Mouse (Mus musculus): Measurements from ENCODE around the gene Dmac2. TPM values are rescaled to one million over a fixed set of nuclear protein-coding genes. Genes with fewer than 3 reads are reported as not detected.
A peak's percentile ranks its signal among the peaks of the same experiment; 100 is the strongest.
"Not testable (repeated sequence)": the region's sequence is repeated elsewhere in the genome, so short reads cannot be mapped to it uniquely, and the experiment has no call there.

Gene Dmac2
- 22.2 and 23.4 TPM in 2 replicates for polyA plus RNA-seq (2014; fragmentation: Nextera tagmentation; extraction: Ambion mirVana)

DNA sequence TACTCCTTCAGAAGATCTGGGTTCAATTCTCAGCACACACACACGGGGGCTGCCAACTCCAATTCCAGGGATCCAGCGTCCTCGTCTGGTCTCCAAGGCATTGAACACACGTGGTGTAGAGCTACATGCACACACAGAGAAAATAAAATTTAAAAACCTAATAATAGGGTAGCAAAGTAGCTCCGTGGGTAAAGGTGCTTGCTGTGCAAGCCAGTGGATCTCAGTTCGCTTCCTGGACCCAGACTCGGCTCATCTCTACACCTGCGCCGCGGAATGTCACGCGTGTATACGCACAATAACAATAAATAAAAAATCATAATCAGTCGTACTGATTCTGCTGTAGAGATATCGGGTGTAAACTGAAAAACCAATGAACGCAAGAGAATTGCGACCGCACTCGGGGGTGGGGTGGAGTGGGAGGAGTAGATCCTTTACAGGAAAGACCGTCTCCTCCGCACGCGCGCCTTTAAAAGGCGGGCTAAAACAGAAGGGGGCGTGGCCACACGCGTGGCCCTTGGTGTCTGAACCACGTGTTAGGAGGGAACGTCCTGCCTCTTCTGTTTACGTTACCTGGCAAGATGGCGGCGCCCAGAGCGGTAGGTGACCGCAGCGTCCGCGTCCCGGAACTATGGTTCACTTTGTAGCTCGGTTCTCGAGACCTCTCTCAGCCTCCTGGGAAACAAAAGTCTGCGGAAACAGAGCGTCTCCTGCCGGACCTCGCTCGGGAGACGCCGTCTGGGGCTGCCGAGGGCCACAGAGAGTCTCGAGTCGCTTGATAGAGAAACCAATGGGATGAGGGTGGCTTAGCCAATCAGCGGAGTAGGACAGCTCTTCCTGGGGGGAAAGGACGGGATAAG is at the start of gene Dmac2:
TSS of gene Dmac2 (plus strand) at position 550 of the 857 bp plus-strand sequence.
- 1% methylated on average over 53 of the region's 53 CpGs for WGBS
- peak; percentile 94 for ATAC-seq (replicated peaks; ENCODE audit: low FRiP score)
- no peaks in the 10 kb centered on the region for H3K27me3 ChIP-seq (ENCODE audit: control insufficient read depth, insufficient read depth, low read length)
- peak within 1 kb of the TSS; percentile 60 for H3K4me3 ChIP-seq (ENCODE audit: low read depth, low read length)
- no peaks in the 10 kb centered on the region for H3K9me3 ChIP-seq (ENCODE audit: control insufficient read depth, low read length)
- no peaks in the 10 kb centered on the region for H3K36me3 ChIP-seq (ENCODE audit: control insufficient read depth, insufficient read depth, low read length)
- peak; percentile 93 for DNase-seq (ENCODE audit: low spot score)
- no peak within 1 kb of the TSS for H3K27ac ChIP-seq (ENCODE audit: low read depth, low read length)
- H3K9ac ChIP-seq (ENCODE audit: low read length), result peak within 1 kb of the TSS; percentile 59
- H3K4me2 ChIP-seq (ENCODE audit: low read depth, low read length, severe bottlenecking), result peak within 1 kb of the TSS; percentile 52
- H3K4me1 ChIP-seq (replicated peaks; ENCODE audit: control insufficient read depth, insufficient read depth, low read length), result no peaks in the 10 kb centered on the region

DNA sequence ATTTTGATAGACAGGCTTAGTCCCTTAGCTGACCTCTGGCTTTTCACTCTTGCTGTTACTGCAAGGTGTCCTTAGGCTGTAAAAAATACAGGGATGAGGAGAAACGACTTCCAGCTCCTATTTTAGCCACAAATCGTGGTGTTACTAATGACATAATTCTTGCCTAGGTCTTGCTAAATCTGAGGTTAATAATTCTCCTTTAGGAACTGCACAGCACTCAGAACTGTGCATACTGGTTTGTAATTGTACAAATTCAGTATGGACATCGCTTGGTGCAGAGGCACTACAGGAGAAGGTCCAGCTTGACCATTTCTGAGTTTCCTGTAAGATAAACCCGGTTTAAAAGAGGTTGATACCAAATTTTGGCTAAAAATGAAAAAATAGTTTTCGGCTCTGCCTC is 45.4 kb upstream of the Dmac2 start:
- not testable (repeated sequence) for H3K27ac ChIP-seq (ENCODE audit: low read depth, low read length); H3K36me3 ChIP-seq (ENCODE audit: control insufficient read depth, insufficient read depth, low read length); H3K4me3 ChIP-seq (ENCODE audit: low read depth, low read length); H3K4me1 ChIP-seq (replicated peaks; ENCODE audit: control insufficient read depth, insufficient read depth, low read length); H3K9ac ChIP-seq (ENCODE audit: low read length); H3K27me3 ChIP-seq (ENCODE audit: control insufficient read depth, insufficient read depth, low read length); DNase-seq (ENCODE audit: low spot score); H3K4me2 ChIP-seq (ENCODE audit: low read depth, low read length, severe bottlenecking); H3K9me3 ChIP-seq (ENCODE audit: control insufficient read depth, low read length); ATAC-seq (replicated peaks; ENCODE audit: low FRiP score)
- 77% methylated on average over 5 of the region's 5 CpGs for WGBS

DNA sequence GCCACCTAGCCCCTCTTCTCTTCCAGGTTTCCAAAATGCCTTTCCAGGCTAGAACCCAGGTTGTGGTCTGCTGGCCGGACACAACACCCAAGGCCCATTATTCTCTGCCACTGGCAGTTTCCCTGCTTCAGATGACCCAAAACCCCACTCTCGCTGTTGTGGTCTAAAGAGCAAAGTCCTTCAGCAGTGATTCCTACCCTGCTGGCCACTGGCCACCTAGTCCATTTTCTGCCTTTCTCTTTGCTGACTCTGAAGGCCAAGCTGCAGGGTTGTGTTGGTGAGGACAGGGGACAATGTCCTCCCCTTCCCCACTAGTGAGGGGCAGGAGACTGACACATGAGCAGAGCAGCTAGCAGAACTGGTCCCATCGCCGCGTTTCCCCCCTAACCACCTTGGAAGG is 44.1 kb upstream of the Dmac2 start:
- no peak for DNase-seq (ENCODE audit: low spot score)
- no peaks in the 10 kb centered on the region for H3K9me3 ChIP-seq (ENCODE audit: control insufficient read depth, low read length)
- H3K4me3 ChIP-seq (ENCODE audit: low read depth, low read length), result no peak overlapping the region
- H3K27me3 ChIP-seq (ENCODE audit: control insufficient read depth, insufficient read depth, low read length), result no peaks in the 10 kb centered on the region
- no peaks in the 10 kb centered on the region for H3K36me3 ChIP-seq (ENCODE audit: control insufficient read depth, insufficient read depth, low read length)
- 86% methylated on average over 5 of the region's 5 CpGs for WGBS
- no peak overlapping the region for H3K4me2 ChIP-seq (ENCODE audit: low read depth, low read length, severe bottlenecking)
- H3K9ac ChIP-seq (ENCODE audit: low read length), result no peak overlapping the region
- no peaks in the 10 kb centered on the region for H3K4me1 ChIP-seq (replicated peaks; ENCODE audit: control insufficient read depth, insufficient read depth, low read length)
- no peak for ATAC-seq (replicated peaks; ENCODE audit: low FRiP score)
- H3K27ac ChIP-seq (ENCODE audit: low read depth, low read length), result no peak overlapping the region

DNA sequence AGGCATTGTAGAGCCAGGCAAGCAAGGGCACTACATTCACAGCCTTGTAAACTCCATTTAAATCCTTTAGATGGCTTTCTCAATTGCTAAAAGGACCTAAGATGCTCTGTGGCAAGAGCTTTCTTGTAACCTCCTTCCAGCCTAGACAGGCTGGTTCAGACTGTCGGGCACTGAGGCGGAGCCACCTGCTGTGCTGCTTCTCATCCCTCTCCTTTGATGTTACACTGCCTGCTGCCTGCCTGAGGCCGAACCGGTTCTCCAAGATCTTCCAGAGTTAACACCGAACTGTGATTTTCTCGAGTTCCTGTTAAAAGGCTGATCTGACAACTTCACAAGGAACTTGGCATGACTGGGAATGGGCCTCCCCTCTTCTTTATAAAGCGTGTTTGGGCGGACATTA is 43.3 kb upstream of the Dmac2 start:
- H3K4me2 ChIP-seq (ENCODE audit: low read depth, low read length, severe bottlenecking), result no peak overlapping the region
- H3K9ac ChIP-seq (ENCODE audit: low read length), result no peak overlapping the region
- H3K4me1 ChIP-seq (replicated peaks; ENCODE audit: control insufficient read depth, insufficient read depth, low read length), result no peaks in the 10 kb centered on the region
- 15% methylated on average over 8 of the region's 8 CpGs for WGBS
- DNase-seq (ENCODE audit: low spot score) (no peak), ATAC-seq (replicated peaks; ENCODE audit: low FRiP score) (no peak)
- no peaks in the 10 kb centered on the region for H3K36me3 ChIP-seq (ENCODE audit: control insufficient read depth, insufficient read depth, low read length)
- H3K27me3 ChIP-seq (ENCODE audit: control insufficient read depth, insufficient read depth, low read length), result no peaks in the 10 kb centered on the region
- no peak overlapping the region for H3K4me3 ChIP-seq (ENCODE audit: low read depth, low read length)
- no peak overlapping the region for H3K27ac ChIP-seq (ENCODE audit: low read depth, low read length)
- no peaks in the 10 kb centered on the region for H3K9me3 ChIP-seq (ENCODE audit: control insufficient read depth, low read length)

DNA sequence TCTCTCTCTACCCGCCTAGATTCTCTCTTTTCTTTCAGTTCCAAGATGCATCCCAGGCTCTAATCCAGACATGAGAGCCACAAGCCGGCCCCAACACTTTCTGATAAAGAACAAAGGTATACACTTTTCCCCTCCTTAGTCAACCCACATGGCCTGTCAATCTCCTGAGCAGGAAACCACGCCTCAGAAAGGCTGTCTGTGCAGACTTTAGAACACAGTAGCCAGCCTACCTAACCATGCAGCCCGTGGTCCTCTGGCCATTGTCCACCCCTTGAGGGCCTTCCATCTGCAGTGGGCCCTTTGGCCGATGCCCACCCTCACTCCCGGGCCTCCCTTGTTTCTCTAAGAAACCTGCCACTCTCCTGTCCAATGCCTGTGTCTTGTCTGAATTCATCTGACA is 42.9 kb upstream of the Dmac2 start:
- H3K4me1 ChIP-seq (replicated peaks; ENCODE audit: control insufficient read depth, insufficient read depth, low read length); ATAC-seq (replicated peaks; ENCODE audit: low FRiP score): not testable (repeated sequence)
- WGBS, result 42% methylated on average over 6 of the region's 6 CpGs

DNA sequence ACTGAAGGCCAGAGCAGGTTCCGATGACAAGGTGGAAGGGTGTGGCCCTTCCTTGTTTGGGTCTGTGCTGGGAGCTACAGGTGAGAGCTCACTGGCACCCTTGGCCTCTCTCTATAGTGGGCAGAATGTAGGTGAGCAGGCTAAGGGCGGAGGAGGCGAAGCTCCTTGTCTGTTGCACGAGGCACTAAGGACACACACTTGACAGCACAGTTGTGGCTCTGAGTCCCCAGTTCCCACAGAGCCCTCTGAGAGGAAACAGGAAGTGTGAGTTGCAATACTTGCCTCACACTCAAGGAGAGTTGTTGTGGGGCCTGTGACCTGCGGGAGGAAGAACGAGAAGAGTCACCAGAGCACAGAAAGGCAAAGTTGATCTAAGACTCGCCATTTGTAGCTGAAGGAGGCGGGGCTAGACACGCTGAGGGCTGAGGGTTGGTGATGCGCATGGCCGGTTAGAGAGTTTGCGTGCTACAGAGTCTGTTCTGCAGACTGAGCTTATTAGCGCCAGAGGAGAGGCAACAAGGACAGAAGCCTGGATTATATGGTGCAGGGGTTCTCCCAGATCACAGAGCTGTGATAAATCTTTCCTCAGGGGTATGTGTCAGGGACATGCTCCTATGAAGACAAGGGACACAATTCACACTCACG is 42.3 kb upstream of the Dmac2 start:
- H3K9ac ChIP-seq (ENCODE audit: low read length); ATAC-seq (replicated peaks; ENCODE audit: low FRiP score); H3K4me3 ChIP-seq (ENCODE audit: low read depth, low read length); H3K36me3 ChIP-seq (ENCODE audit: control insufficient read depth, insufficient read depth, low read length); H3K27ac ChIP-seq (ENCODE audit: low read depth, low read length); DNase-seq (ENCODE audit: low spot score); H3K9me3 ChIP-seq (ENCODE audit: control insufficient read depth, low read length); H3K27me3 ChIP-seq (ENCODE audit: control insufficient read depth, insufficient read depth, low read length); H3K4me2 ChIP-seq (ENCODE audit: low read depth, low read length, severe bottlenecking); H3K4me1 ChIP-seq (replicated peaks; ENCODE audit: control insufficient read depth, insufficient read depth, low read length): not testable (repeated sequence)
- WGBS, result 78% methylated on average over 13 of the region's 14 CpGs

More for the DNA sequence above, 42.9 kb upstream of the Dmac2 start:
- H3K36me3 ChIP-seq (ENCODE audit: control insufficient read depth, insufficient read depth, low read length); H3K9ac ChIP-seq (ENCODE audit: low read length); H3K27ac ChIP-seq (ENCODE audit: low read depth, low read length); DNase-seq (ENCODE audit: low spot score); H3K4me2 ChIP-seq (ENCODE audit: low read depth, low read length, severe bottlenecking); H3K4me3 ChIP-seq (ENCODE audit: low read depth, low read length); H3K27me3 ChIP-seq (ENCODE audit: control insufficient read depth, insufficient read depth, low read length); H3K9me3 ChIP-seq (ENCODE audit: control insufficient read depth, low read length): not testable (repeated sequence)

DNA sequence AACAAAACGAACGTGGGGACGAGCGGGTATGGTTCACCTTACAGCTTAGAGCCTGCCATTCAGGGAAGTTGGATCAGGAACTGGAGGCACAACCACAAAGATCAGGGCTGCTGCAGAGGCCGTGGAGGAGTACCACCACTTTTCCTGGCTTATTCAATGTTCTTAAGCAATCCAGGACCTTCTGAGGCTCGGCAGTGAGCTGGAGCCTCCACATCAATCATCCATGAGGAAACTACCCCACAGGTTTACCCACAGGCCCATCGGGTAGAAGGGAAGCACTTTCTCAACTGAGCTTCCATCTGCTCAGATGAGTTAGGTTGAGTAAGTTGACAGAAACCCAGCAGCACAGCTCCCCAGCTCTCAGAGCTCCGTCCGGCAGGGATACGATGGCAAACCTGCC is 39.8 kb upstream of the Dmac2 start:
- Histone ChIP-seq H3K27ac (ENCODE audit: low read depth, low read length) (no peak overlapping the region), H3K9me3 (ENCODE audit: control insufficient read depth, low read length) (no peaks in the 10 kb centered on the region; the same call in 1 of the 2 replicates), H3K4me2 (ENCODE audit: low read depth, low read length, severe bottlenecking) (no peak overlapping the region), H3K36me3 (ENCODE audit: control insufficient read depth, insufficient read depth, low read length) (no peaks in the 10 kb centered on the region), H3K9ac (ENCODE audit: low read length) (no peak overlapping the region), H3K27me3 (ENCODE audit: control insufficient read depth, insufficient read depth, low read length) (no peaks in the 10 kb centered on the region), H3K4me3 (ENCODE audit: low read depth, low read length) (no peak overlapping the region), H3K4me1 (replicated peaks; ENCODE audit: control insufficient read depth, insufficient read depth, low read length) (no peaks in the 10 kb centered on the region)
- ATAC-seq (replicated peaks; ENCODE audit: low FRiP score) (no peak), DNase-seq (ENCODE audit: low spot score) (no peak)
- 87% methylated on average over 10 of the region's 10 CpGs for WGBS

DNA sequence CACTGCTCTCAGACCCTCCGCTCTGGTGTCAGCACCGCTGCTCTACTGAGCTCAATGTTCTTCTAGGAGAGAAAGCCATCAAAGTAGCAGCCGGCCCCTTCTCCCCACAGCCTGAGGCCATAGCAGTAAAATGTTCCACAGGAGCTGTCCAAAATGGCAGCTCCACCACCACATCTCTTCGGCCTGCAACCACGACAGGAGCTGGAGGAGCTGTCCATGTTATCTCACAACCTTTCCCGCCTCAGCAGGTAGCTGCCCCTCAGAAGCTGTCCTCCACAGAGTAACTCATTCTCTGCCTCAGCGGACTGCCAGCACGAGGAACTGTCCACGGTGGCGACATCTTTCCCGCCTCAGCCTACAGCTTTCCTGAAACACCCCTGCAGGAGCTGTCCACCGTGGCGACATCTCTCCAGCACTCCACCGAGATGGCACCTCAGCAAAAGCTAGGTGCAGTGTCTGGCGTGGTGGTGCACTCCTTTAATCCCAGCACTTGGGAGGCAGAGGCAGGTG is 36.9 kb upstream of the Dmac2 start:
- ATAC-seq (replicated peaks; ENCODE audit: low FRiP score), result no peak
- H3K36me3 ChIP-seq (ENCODE audit: control insufficient read depth, insufficient read depth, low read length), result no peaks in the 10 kb centered on the region
- DNase-seq (ENCODE audit: low spot score), result no peak

More for the DNA sequence above, 36.9 kb upstream of the Dmac2 start:
- no peaks in the 10 kb centered on the region; the same call in 1 of the 2 replicates for H3K9me3 ChIP-seq (ENCODE audit: control insufficient read depth, low read length)
- H3K27me3 ChIP-seq (ENCODE audit: control insufficient read depth, insufficient read depth, low read length), result no peaks in the 10 kb centered on the region
- WGBS, result 89% methylated on average over 15 of the region's 15 CpGs
- no peak overlapping the region for H3K27ac ChIP-seq (ENCODE audit: low read depth, low read length)
- no peak overlapping the region for H3K4me2 ChIP-seq (ENCODE audit: low read depth, low read length, severe bottlenecking)
- no peak overlapping the region for H3K9ac ChIP-seq (ENCODE audit: low read length)
- H3K4me1 ChIP-seq (replicated peaks; ENCODE audit: control insufficient read depth, insufficient read depth, low read length), result no peaks in the 10 kb centered on the region
- no peak overlapping the region for H3K4me3 ChIP-seq (ENCODE audit: low read depth, low read length)
